Mouse (Mus musculus): ENCODE data around the gene 3110082I17Rik. TPM values are rescaled to one million over a fixed set of nuclear protein-coding genes. Genes with fewer than 3 reads are reported as not detected.

The 3110082I17Rik gene
- total and polyA plus RNA-seq, 2 experiments from 2014 or later: 11.9 to 19.4 TPM

DNA sequence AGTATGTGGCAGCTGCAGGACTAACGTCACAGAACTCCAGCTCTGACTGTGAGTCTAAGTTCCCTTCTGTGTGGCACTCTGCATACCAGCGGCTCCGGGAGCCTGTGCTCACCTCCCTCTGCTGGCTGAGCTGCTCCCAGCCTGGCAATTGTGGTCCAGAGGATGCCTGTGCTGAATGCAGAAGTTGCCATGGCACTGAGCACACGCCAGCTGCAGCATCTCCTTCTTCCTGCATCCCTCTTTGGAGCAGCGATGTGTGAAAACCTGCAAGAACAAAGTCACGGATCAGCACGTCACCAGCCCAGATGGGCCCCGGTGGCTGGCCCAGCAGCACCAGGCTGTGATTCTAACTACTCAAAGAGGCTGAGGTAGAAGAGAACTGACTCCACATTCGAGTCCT, 14.4 kb upstream of the 3110082I17Rik start:
- Histone ChIP-seq H3K27me3 (ENCODE audit: insufficient read depth, low read length) (no peaks in the 10 kb centered on the region), H3K9ac (no peak overlapping the region), H3K4me1 (ENCODE audit: insufficient read depth) (no peaks in the 10 kb centered on the region), H3K27ac (ENCODE audit: low read depth, low read length) (no peak overlapping the region), H3K4me2 (ENCODE audit: low read depth) (no peak overlapping the region), H3K4me3 (ENCODE audit: low read depth, low read length) (no peak overlapping the region), H3K9me3 (ENCODE audit: low read length) (no peaks in the 10 kb centered on the region), H3K36me3 (ENCODE audit: insufficient read depth) (peaks cover 83% of the 10 kb centered on the region)
- DNase-seq: no peak
- no peak for ATAC-seq
- WGBS: 61% methylated on average over 9 of the region's 9 CpGs
- TF ChIP-seq CTCF (IDR thresholded peaks at IDR 0.05; ENCODE audit: low read depth): 0 out of 2 replicates have a peak, but pooled peaks have one; percentile 15

DNA sequence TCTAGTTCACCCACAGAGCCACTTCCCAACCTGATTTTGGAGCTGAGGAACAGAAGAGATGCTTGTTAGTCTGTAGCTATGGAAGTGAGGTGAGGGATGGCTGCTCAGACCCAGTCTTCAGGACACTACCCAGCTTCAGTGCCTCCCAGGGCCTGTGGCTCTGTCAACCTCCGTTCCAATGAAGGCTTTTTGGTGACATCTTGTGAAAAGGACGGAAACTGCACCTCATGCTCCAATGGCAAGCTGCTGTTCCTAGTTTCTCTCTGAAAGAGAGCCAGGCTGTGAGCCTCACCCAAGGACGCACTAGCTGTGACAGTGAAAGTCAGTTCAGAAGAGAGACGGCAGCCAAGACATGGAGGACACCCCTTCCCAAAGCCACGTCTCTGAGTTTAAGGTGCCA, 7.7 kb upstream of the 3110082I17Rik start:
- Histone ChIP-seq H3K4me3 (ENCODE audit: low read depth, low read length) (no peak overlapping the region), H3K27me3 (ENCODE audit: insufficient read depth, low read length) (no peaks in the 10 kb centered on the region), H3K9me3 (ENCODE audit: low read length) (no peaks in the 10 kb centered on the region), H3K4me1 (ENCODE audit: insufficient read depth) (no peaks in the 10 kb centered on the region), H3K4me2 (ENCODE audit: low read depth) (no peak overlapping the region), H3K9ac (no peak overlapping the region), H3K27ac (ENCODE audit: low read depth, low read length) (no peak overlapping the region), H3K36me3 (ENCODE audit: insufficient read depth) (peaks cover 21% of the 10 kb centered on the region)
- peak; percentile 74 for TF ChIP-seq CTCF (IDR thresholded peaks at IDR 0.05; ENCODE audit: low read depth)
- ATAC-seq: peak; percentile 60
- 42% methylated on average over 5 of the region's 5 CpGs for WGBS
- peak; percentile 70 for DNase-seq

DNA sequence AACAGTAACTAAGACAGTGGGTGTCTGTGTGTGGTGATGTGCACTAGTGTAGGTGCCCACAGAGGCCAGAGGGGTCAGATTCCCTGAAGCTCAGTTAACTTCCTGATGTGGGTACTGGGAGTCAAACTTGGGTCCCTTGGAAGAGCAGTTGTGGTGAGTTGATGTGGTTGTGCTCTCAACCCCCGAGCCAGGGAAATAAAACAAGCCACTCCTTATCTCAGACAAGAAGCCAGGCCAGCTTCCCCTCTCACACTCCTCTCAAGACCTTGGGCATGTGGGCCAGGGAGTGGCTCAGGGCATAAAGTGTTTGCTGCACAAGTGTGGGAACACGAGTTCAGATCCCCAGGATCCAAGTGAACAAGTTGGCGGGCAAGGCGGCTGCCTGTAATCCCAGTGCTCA, 6.5 kb upstream of the 3110082I17Rik start:
- TF ChIP-seq CTCF (IDR thresholded peaks at IDR 0.05; ENCODE audit: low read depth): no peak
- Histone ChIP-seq H3K9ac (no peak overlapping the region), H3K4me3 (ENCODE audit: low read depth, low read length) (no peak overlapping the region), H3K27ac (ENCODE audit: low read depth, low read length) (no peak overlapping the region), H3K27me3 (ENCODE audit: insufficient read depth, low read length) (no peaks in the 10 kb centered on the region), H3K36me3 (ENCODE audit: insufficient read depth) (peaks cover 9% of the 10 kb centered on the region), H3K4me2 (ENCODE audit: low read depth) (no peak overlapping the region), H3K9me3 (ENCODE audit: low read length) (no peaks in the 10 kb centered on the region), H3K4me1 (ENCODE audit: insufficient read depth) (no peaks in the 10 kb centered on the region)
- ATAC-seq (no peak), DNase-seq (no peak)
- WGBS: 73% methylated on average over 4 of the region's 4 CpGs

DNA sequence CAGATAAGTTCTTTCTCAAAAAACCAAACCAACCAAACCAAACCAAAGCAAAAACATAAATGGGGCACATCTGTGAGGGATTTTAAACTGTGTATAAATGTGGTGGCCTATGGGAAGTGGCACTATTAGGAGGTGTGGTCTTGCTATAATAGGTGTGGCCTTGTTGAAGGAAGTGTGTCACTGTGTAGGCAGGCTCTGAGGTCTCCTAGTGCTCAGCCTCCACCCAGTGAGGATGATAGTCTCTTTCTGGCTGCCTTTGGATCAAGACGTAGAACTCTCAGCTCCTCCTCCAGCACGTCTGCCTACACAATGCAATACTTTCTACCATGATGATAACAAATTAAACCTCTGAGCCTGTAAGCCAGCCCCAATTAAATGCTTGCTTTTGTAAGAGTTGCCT, 6.0 kb upstream of the 3110082I17Rik start:
- Histone ChIP-seq H3K4me3 (ENCODE audit: low read depth, low read length) (no peak overlapping the region), H3K9me3 (ENCODE audit: low read length) (no peaks in the 10 kb centered on the region), H3K4me1 (ENCODE audit: insufficient read depth) (no peaks in the 10 kb centered on the region), H3K9ac (no peak overlapping the region), H3K27ac (ENCODE audit: low read depth, low read length) (no peak overlapping the region), H3K27me3 (ENCODE audit: insufficient read depth, low read length) (no peaks in the 10 kb centered on the region), H3K36me3 (ENCODE audit: insufficient read depth) (peaks cover 5% of the 10 kb centered on the region), H3K4me2 (ENCODE audit: low read depth) (no peak overlapping the region)
- WGBS: 78% methylated on average over 2 of the region's 2 CpGs
- ATAC-seq: no peak
- no peak for DNase-seq
- TF ChIP-seq CTCF (IDR thresholded peaks at IDR 0.05; ENCODE audit: low read depth): no peak

DNA sequence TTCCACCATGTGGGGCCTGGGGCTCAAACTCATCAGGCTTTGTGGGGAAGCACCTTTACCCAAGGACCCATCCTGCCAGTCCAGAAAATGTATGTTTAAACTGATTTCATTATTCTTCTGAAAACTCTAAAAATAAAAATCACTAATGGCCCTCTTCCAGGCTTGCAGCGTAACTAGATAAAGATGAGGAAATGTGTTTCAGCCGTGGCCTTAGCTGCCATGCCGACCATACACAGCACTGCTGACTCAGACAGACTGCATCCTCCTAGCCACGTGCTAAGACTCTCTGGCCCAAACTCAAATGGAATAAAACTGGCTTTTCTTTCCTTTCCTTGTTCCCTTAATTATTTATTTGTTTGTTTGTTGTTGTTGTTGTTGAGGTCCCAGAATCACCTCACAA, 4.5 kb upstream of the 3110082I17Rik start:
- no peaks in the 10 kb centered on the region for H3K27me3 ChIP-seq (ENCODE audit: insufficient read depth, low read length)
- H3K9ac ChIP-seq: no peak overlapping the region
- WGBS: 74% methylated on average over 4 of the region's 4 CpGs
- no peaks in the 10 kb centered on the region for H3K9me3 ChIP-seq (ENCODE audit: low read length)
- no peak overlapping the region for H3K4me2 ChIP-seq (ENCODE audit: low read depth)
- DNase-seq (no peak), ATAC-seq (no peak)
- TF ChIP-seq CTCF (IDR thresholded peaks at IDR 0.05; ENCODE audit: low read depth): no peak
- H3K36me3 ChIP-seq (ENCODE audit: insufficient read depth): no peaks in the 10 kb centered on the region
- no peak overlapping the region for H3K4me3 ChIP-seq (ENCODE audit: low read depth, low read length)
- no peaks in the 10 kb centered on the region for H3K4me1 ChIP-seq (ENCODE audit: insufficient read depth)
- H3K27ac ChIP-seq (ENCODE audit: low read depth, low read length): no peak overlapping the region

DNA sequence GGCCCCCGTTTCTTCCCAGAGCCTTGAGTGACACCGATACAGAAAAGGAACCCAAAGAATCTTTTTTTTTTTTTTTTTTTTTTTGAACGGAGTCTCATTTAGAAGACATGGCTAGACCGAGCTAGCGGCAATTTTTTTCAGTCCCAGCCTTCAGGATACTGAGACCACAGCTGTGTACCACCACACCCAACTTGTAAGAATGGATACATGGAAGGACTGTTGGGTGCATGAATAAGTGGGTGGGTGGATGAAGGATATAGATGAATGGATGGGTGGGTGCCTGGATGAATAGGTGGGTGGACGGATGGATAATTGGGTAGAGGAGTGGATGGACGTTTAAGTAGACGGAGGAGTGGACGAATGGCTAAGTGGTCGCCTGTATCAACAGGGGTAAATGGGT, 389 bp downstream of the 3110082I17Rik start:
- Histone ChIP-seq H3K27ac (ENCODE audit: low read depth, low read length) (no peak overlapping the region), H3K9me3 (ENCODE audit: low read length) (no peaks in the 10 kb centered on the region), H3K9ac (peak overlapping the region; percentile 40), H3K4me1 (ENCODE audit: insufficient read depth) (peaks cover 7% of the 10 kb centered on the region; the same call in 1 of the 2 replicates), H3K27me3 (ENCODE audit: insufficient read depth, low read length) (no peaks in the 10 kb centered on the region), H3K36me3 (ENCODE audit: insufficient read depth) (peaks cover 4% of the 10 kb centered on the region), H3K4me3 (ENCODE audit: low read depth, low read length) (peak overlapping the region; percentile 49), H3K4me2 (ENCODE audit: low read depth) (peak overlapping the region; percentile 74)
- WGBS: 9% methylated on average over 10 of the region's 10 CpGs
- no peak for DNase-seq
- TF ChIP-seq CTCF (IDR thresholded peaks at IDR 0.05; ENCODE audit: low read depth): no peak
- peak; percentile 18; the same call in 1 of the 2 replicates for ATAC-seq

DNA sequence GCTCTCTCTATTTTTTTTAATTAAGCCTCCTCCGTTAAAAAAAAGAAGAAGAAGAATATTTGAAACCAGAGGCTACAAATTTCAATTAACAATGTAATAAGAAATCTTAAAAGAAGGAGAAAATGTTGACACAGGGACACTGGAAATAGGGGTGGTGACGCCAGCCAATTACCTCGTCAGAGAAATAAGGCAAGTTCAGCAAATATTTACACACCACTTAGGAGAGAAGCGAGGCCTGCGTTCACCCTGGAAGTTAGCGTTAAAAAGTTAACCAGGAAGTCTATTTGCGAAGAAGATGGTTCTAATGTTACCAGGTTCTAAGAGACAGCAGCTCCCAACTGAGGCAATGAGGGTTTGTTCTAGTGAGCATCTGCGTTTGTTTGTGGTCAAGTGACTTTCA, 3.1 kb downstream of the 3110082I17Rik start:
- Histone ChIP-seq H3K9ac (no peak overlapping the region), H3K9me3 (ENCODE audit: low read length) (no peaks in the 10 kb centered on the region), H3K27me3 (ENCODE audit: insufficient read depth, low read length) (no peaks in the 10 kb centered on the region), H3K4me3 (ENCODE audit: low read depth, low read length) (no peak overlapping the region), H3K36me3 (ENCODE audit: insufficient read depth) (peaks cover 5% of the 10 kb centered on the region), H3K4me2 (ENCODE audit: low read depth) (no peak overlapping the region), H3K4me1 (ENCODE audit: insufficient read depth) (peaks cover 7% of the 10 kb centered on the region; the same call in 1 of the 2 replicates), H3K27ac (ENCODE audit: low read depth, low read length) (no peak overlapping the region)
- TF ChIP-seq CTCF (IDR thresholded peaks at IDR 0.05; ENCODE audit: low read depth): no peak
- 89% methylated on average over 8 of the region's 8 CpGs for WGBS
- no peak for DNase-seq
- ATAC-seq: no peak
